Mouse (Mus musculus) heart, embryonic 10.5 days (tissue): ENCODE data around the gene Nemp2. TPM values are rescaled to one million over a fixed set of nuclear protein-coding genes. Genes with fewer than 3 reads are reported as not detected.

Experiments used
- DNase-seq: peaks from one replicate; pipeline ENCODE4 v3.0.0-alpha.2; 2017; ENCODE audit warnings: low spot score
- H3K27ac ChIP-seq: fragments of 300-500 bp; sonication (generic); 2 replicates; pipeline ENCODE4 v1.5.1; 2016; ENCODE audit warnings: mild to moderate bottlenecking
- H3K27me3 ChIP-seq: fragments of 300-500 bp; sonication (generic); 2 replicates; pipeline ENCODE4 v1.6.1; 2016; ENCODE audit warnings: mild to moderate bottlenecking; ENCODE audit not compliant: poor library complexity, insufficient read depth, severe bottlenecking
- H3K36me3 ChIP-seq: fragments of 300-500 bp; sonication (generic); 2 replicates; pipeline ENCODE4 v1.6.1; 2016; ENCODE audit warnings: mild to moderate bottlenecking, moderate library complexity
- H3K4me1 ChIP-seq: fragments of 300-500 bp; sonication (generic); 2 replicates; pipeline ENCODE4 v1.6.1; 2016; ENCODE audit warnings: mild to moderate bottlenecking
- H3K4me3 ChIP-seq: fragments of 300-500 bp; sonication (generic); 2 replicates; pipeline ENCODE4 v1.5.1; 2016; ENCODE audit warnings: mild to moderate bottlenecking, moderate library complexity
- H3K9me3 ChIP-seq: fragments of 300-500 bp; sonication (generic); 2 replicates; pipeline ENCODE4 v1.6.1; 2016; ENCODE audit warnings: mild to moderate bottlenecking, moderate library complexity
- WGBS: fragments of 180-500 bp; shearing (Covaris S2); methylation state at CpG from one replicate; pipeline ENCODE4 v1.1.7; 2016; 5-methylcytosine and 5-hydroxymethylcytosine counted together
- polyA plus RNA-seq: library from polyadenylated mRNA; unstranded; fragments of >200 nt; fragmentation: Nextera tagmentation; extraction: Ambion mirVana; gene quantifications from 2 replicates; pipeline ENCODE4 v1.2.1, GENCODE M21; 2016

The Nemp2 gene
- polyA plus RNA-seq, 1 experiment from 2014 or later = 6.6 TPM

DNA sequence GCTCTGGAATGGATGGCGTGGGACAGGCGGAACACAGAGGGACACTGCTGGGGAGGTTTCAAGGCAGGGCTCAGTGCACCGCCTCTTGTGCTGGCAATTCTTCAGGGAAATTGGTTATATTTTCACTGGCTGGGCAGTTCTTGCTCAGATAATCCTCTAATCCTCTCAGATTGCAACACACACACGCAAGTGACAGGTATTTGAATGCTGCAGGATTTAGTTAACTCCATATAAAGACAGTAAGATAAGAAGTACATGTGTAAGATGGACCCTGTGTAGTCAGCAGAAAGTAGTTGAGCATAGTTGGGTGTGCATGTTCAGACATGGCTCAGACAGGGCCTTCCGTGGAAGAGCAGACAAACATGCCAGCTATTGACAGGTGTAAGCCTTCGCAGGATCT, 3.7 kb downstream of the Nemp2 start:
- H3K9me3 ChIP-seq = no peaks in the 10 kb centered on the region
- peaks cover 23% of the 10 kb centered on the region for H3K36me3 ChIP-seq
- H3K4me1 ChIP-seq = peaks cover 6% of the 10 kb centered on the region; the same call in 1 of the 2 replicates
- no peaks in the 10 kb centered on the region for H3K27me3 ChIP-seq
- H3K27ac ChIP-seq = no peak overlapping the region
- no peak overlapping the region for H3K4me3 ChIP-seq
- 89% methylated on average over 6 of the region's 6 CpGs for WGBS
- DNase-seq = no peak

DNA sequence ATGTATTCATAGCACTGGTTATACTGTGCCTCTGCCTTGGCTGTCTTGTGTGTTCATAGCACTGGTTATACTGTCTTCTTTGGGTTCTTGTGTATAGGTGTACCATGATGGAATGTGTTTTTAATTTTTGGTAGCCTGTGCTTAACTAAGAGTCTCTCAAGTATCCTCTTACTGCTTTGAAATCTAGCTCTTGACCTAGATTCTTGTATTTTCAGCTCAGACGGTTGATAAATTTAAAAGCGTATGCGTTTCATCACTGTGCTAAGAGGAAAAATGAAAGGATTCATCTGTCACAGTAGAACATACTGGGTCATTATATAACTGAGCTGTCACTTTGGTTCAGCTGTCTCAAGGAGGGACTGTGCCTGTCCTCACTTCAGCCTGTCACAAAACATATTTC, 5.4 kb downstream of the Nemp2 start:
- no peak overlapping the region for H3K4me3 ChIP-seq
- peaks cover 34% of the 10 kb centered on the region for H3K36me3 ChIP-seq
- no peaks in the 10 kb centered on the region for H3K27me3 ChIP-seq
- H3K4me1 ChIP-seq = peaks cover 6% of the 10 kb centered on the region; the same call in 1 of the 2 replicates
- H3K9me3 ChIP-seq = no peaks in the 10 kb centered on the region
- no peak overlapping the region for H3K27ac ChIP-seq
- no peak for DNase-seq
- 97% methylated on average over 3 of the region's 3 CpGs for WGBS

DNA sequence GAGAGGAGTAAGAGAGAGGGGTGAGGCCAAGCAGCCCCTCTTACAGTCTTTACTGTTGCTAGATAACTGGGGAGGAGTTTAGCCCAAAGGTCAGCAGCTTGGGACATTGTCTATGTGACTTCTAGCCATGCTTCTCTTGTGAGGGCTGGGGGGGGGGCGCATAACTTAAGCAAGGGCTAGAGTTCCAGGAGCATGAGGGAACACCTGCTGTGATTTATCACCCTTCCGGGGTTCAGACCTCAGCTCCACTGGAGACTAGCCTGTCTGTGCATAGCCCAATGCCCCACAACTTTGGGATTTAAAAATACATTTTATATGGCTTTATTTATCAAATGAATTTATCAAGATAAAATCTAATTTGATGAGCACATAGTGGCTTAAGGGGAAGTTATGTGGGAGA, 7.6 kb downstream of the Nemp2 start:
- H3K36me3 ChIP-seq = peaks cover 34% of the 10 kb centered on the region

DNA sequence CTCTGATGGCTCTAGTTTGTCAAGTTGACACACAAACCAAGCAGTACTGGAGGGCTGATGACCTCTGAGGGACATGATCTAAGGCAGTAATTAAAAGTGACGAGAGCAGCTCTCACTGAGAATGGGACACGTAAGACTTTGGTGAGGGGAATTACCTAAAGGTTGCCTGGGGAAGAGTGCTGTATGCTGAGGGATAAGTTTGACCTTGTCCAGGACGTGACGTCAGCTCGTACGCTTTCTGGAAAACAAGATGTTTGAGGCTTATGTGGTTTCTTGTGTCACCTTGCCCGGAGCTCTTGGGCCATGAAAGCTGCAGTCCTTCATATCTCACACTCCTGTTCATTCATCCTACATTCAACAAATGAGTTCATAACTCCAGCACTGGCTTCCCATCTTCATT, 8.6 kb downstream of the Nemp2 start:
- H3K9me3 ChIP-seq = no peaks in the 10 kb centered on the region
- H3K4me3 ChIP-seq = no peak overlapping the region
- no peaks in the 10 kb centered on the region for H3K27me3 ChIP-seq
- no peak for DNase-seq
- H3K4me1 ChIP-seq = no peaks in the 10 kb centered on the region; the same call in 1 of the 2 replicates
- H3K27ac ChIP-seq = no peak overlapping the region
- 90% methylated on average over 7 of the region's 7 CpGs for WGBS
- peaks cover 34% of the 10 kb centered on the region for H3K36me3 ChIP-seq

More for the DNA sequence above, 7.6 kb downstream of the Nemp2 start:
- no peak overlapping the region for H3K27ac ChIP-seq
- DNase-seq = no peak
- 82% methylated on average over 2 of the region's 2 CpGs for WGBS
- no peaks in the 10 kb centered on the region for H3K27me3 ChIP-seq
- no peaks in the 10 kb centered on the region; the same call in 1 of the 2 replicates for H3K4me1 ChIP-seq
- H3K4me3 ChIP-seq = no peak overlapping the region
- no peaks in the 10 kb centered on the region for H3K9me3 ChIP-seq

DNA sequence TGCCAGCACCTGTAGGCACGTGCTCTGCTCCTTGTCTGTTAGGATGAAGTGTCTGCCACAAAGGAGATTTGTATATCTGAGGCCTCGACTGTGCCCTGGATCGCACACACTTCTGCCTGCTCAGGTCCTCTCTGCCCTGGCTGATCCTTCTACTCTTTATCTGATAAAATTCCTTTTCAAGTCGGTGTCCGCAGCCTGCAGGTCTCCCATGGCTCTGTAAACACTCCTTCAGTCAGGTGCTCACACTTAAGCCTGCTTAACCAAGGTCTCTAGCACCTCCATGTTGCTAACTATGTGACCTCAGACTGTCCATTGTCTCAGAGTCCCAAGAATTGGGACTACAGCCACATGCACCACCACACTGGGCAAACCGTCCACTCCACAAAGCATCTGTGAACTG, 9.8 kb downstream of the Nemp2 start:
- no peak overlapping the region for H3K4me3 ChIP-seq
- 58% methylated on average over 6 of the region's 6 CpGs for WGBS
- DNase-seq = no peak
- peaks cover 33% of the 10 kb centered on the region for H3K36me3 ChIP-seq
- H3K27me3 ChIP-seq = no peaks in the 10 kb centered on the region
- H3K4me1 ChIP-seq = no peaks in the 10 kb centered on the region; the same call in 1 of the 2 replicates
- no peaks in the 10 kb centered on the region for H3K9me3 ChIP-seq
- no peak overlapping the region for H3K27ac ChIP-seq

DNA sequence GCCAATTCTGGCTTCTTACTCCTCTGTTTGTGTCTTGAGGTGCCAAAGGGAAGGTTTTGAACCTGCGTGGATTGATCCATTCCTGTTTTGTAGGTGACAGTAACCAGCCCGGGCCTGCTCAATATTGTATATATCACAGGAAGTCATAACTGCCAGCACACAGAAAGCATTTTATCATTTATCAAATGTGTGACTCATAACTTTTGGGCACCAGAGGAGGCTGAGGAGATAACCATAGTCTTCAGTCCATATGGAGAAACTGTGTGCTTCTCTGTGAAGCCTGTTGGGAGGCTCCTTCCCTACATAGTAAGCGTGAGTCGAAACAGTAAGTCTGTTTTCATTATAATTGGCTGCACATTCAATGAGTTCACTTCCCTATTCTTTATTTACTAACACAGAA, 10.2 kb downstream of the Nemp2 start:
- Histone ChIP-seq H3K4me1 (no peaks in the 10 kb centered on the region; the same call in 1 of the 2 replicates), H3K9me3 (no peaks in the 10 kb centered on the region), H3K27ac (no peak overlapping the region), H3K36me3 (peaks cover 38% of the 10 kb centered on the region), H3K4me3 (no peak overlapping the region), H3K27me3 (no peaks in the 10 kb centered on the region)
- DNase-seq = no peak
- 89% methylated on average over 4 of the region's 4 CpGs for WGBS

DNA sequence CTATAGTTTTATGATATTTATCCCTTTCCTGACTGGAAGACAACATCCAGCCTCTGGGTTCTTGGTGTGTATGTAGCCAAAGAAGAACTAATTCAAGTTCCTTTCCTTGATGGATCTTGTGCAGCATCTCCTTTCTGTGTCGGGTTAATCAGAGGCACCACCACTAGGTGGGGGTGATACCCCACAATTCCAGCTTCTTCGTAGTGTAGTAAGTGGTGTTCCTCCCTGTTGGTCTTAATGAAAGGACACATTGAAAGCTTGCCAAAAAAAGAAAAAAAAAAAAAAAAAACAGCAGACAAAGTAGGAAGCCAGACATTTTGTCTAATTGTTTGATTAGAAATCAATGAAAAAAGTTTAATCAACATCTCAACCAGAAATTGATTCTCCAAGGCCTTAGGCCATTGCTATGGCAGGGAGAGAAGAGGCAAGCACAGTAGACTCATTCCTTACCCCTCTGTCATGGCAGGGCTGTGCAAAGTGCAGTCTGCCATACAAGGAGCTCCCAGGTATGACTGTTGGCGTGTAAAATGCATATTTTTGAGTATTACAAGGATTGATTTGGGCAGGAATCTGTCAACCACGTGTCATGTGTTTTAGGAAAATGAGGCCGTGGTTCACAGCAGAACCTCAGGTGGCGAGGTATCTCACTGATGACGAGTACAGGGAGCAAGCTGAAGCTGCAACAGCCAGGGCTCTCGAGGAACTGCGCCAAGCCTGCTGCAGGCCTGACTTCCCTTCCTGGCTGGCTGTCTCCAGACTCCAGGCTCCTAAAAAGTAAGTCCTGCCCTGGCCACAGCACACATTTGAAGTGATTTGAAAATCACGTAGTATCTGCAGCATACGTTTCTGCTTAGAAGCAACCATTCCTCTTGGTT, 17.9 kb downstream of the Nemp2 start:
- Histone ChIP-seq H3K4me1 (peaks cover 6% of the 10 kb centered on the region; the same call in 1 of the 2 replicates), H3K36me3 (peaks cover 40% of the 10 kb centered on the region), H3K4me3 (no peak overlapping the region), H3K27ac (no peak overlapping the region), H3K27me3 (no peaks in the 10 kb centered on the region), H3K9me3 (no peaks in the 10 kb centered on the region)
- DNase-seq = no peak
- 78% methylated on average over 11 of the region's 11 CpGs for WGBS

DNA sequence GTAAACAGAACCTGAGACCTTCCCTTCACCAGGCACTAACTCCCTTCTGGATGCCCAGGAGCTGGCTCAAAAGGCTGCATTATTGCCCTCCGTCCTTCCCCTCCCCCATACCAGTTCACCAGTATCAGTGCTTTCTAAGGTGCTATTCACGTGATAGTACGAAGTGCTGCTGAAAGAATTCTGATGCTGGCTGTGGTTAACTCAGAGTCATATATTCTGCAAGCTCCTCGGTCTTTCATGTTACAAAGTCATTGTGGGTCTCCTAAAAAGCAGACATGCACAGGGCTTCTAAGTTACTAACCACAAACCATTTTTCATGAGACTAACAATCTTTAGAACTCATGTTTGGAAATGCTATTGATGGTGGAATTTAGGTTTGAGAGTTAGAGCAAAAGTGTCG, 19.6 kb downstream of the Nemp2 start:
- Histone ChIP-seq H3K36me3 (peaks cover 38% of the 10 kb centered on the region), H3K27me3 (no peaks in the 10 kb centered on the region), H3K4me3 (no peak overlapping the region), H3K27ac (no peak overlapping the region), H3K9me3 (no peaks in the 10 kb centered on the region), H3K4me1 (peaks cover 6% of the 10 kb centered on the region; the same call in 1 of the 2 replicates)
- DNase-seq = no peak
- 77% methylated on average over 5 of the region's 5 CpGs for whole genome bisulfite sequencing

DNA sequence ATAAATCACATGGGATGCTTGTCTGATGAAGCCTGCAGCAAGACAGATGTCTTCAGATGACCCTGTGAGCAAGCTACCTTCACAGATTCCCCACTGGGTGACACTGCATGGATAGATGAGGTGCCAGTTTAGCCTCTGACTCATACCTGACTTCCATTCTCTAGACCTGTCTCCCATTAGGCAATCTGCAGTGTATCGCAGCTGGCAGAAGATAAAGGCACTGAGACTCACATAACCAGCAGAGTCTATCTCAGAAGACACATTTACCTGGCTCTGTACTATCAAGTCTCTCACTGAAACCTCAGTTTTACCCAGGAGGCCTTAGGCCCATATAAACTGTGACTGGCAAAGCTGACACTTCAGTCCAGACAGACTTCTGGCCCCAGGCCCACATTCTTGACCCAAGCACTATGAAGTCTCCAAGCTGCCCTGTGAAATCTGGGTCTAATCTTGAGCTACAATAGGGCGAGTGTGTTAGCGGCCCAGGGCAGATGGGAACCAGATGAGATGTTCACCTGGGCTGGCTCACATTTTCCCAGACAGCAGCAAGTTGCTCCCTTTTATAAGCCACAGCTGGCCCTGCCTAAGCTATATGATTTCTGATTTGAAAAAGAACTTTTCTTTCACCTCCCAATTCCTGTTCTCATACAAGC, 22.2 kb downstream of the Nemp2 start:
- DNase-seq = no peak

DNA sequence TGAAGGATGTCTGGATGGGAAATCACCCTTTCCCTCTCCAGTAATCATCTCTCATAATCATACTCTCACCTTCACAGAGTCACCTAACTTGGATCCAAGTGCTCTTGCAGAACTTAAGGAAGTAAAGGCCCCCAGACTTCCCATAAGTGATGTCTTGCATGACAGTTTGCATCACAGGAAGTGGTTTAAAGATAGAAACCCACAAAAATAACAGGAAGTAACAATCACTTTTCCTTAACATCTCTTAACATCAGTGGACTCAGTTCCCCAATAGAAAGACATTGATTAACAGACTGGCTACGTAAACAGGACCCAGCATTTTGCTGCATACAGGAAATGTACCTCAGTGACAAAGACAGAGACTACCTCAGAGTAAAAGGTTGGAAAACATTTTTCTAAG, 22.9 kb downstream of the Nemp2 start:
- 68% methylated on average over 1 of the region's 1 CpGs for WGBS
- no peak overlapping the region for H3K27ac ChIP-seq
- H3K36me3 ChIP-seq = peaks cover 21% of the 10 kb centered on the region; the same call in 1 of the 2 replicates
- no peak overlapping the region for H3K4me3 ChIP-seq
- no peaks in the 10 kb centered on the region for H3K9me3 ChIP-seq
- no peak for DNase-seq
- no peaks in the 10 kb centered on the region for H3K27me3 ChIP-seq
- peaks cover 6% of the 10 kb centered on the region; the same call in 1 of the 2 replicates for H3K4me1 ChIP-seq

More for the DNA sequence above, 22.2 kb downstream of the Nemp2 start:
- Histone ChIP-seq H3K4me3 (no peak overlapping the region), H3K27me3 (no peaks in the 10 kb centered on the region), H3K4me1 (peaks cover 6% of the 10 kb centered on the region; the same call in 1 of the 2 replicates), H3K9me3 (no peaks in the 10 kb centered on the region), H3K36me3 (peaks cover 21% of the 10 kb centered on the region; the same call in 1 of the 2 replicates), H3K27ac (no peak overlapping the region)
- 62% methylated on average over 3 of the region's 3 CpGs for WGBS

DNA sequence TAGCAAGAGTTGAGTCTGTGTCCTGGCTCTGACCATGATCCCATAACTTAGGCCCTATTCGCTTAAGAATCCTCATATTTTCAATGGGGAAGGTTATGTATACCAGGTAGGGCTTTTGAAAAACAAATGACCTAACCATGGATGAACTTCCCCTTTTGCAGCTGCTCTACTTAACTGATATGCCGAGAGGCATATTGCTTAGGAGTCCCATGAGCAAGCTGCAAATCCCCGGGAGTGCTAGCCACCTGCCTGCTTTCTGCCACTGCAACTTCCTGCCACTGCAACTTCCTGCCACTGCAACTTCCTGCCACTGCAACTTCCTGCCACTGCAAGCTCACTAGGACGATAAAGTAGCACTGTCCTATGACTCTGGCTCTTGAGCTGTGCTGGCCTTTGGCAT, 24.6 kb downstream of the Nemp2 start:
- Histone ChIP-seq H3K27me3 (no peaks in the 10 kb centered on the region), H3K4me1 (peaks cover 6% of the 10 kb centered on the region; the same call in 1 of the 2 replicates), H3K4me3 (no peak overlapping the region), H3K9me3 (no peaks in the 10 kb centered on the region), H3K36me3 (peaks cover 8% of the 10 kb centered on the region; the same call in 1 of the 2 replicates), H3K27ac (no peak overlapping the region)
- DNase-seq = no peak
- 69% methylated on average over 4 of the region's 4 CpGs for WGBS

DNA sequence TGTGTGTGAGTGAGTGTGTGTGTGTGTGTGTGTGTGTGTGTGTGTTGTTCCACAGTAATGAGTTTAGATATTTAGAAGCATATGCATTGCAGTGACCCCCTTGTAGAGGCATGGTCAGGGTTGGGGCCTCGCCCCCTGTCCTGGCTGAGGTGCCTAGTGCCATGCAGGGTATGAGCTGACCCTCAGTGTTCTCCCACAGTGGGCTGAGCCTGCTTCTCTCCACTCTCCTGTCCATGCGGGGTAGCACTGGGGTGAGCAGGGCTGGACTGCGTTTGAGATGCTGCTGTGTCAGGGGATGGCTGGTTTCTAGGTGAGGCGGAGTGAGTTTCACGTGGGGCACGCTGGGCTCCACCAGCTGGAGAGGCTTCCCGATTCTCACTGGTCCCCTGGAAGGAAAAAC, 27.7 kb downstream of the Nemp2 start:
- Histone ChIP-seq H3K27ac (no peak overlapping the region), H3K4me3 (no peak overlapping the region), H3K4me1 (no peaks in the 10 kb centered on the region), H3K9me3 (no peaks in the 10 kb centered on the region), H3K36me3 (no peaks in the 10 kb centered on the region), H3K27me3 (no peaks in the 10 kb centered on the region)
- 79% methylated on average over 7 of the region's 7 CpGs for WGBS
- DNase-seq = no peak

DNA sequence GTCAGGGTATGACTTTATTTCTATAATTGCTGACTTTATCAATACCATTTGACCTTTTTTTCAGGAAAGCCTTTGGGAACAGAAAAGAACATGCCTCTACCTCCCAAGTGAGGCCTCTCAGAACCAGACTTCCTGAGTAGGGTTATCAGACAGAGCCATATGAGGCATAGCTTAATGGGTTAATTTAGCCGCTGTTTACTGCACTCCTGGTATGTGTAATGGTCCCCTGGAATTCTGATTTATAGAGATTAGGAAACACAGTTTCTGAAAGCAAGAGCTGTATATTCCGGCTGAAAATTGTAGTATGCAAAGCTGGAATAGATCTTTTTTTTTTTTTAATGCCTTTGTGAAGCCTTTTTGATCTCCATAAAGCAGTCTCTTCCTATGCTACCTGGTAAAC, 29.8 kb downstream of the Nemp2 start:
- no peaks in the 10 kb centered on the region for H3K27me3 ChIP-seq
- WGBS = 65% methylated on average over 2 of the region's 2 CpGs

More for the DNA sequence above, 29.8 kb downstream of the Nemp2 start:
- no peaks in the 10 kb centered on the region for H3K4me1 ChIP-seq
- DNase-seq = no peak
- no peak overlapping the region for H3K27ac ChIP-seq
- H3K36me3 ChIP-seq = no peaks in the 10 kb centered on the region
- H3K4me3 ChIP-seq = no peak overlapping the region
- no peaks in the 10 kb centered on the region for H3K9me3 ChIP-seq
